Mouse (Mus musculus): ENCODE results near the gene Ccdc3.
"Not testable (repeated sequence)": the region's sequence is repeated elsewhere in the genome, so short reads cannot be mapped to it uniquely, and the experiment has no call there.

Ccdc3 gene

DNA sequence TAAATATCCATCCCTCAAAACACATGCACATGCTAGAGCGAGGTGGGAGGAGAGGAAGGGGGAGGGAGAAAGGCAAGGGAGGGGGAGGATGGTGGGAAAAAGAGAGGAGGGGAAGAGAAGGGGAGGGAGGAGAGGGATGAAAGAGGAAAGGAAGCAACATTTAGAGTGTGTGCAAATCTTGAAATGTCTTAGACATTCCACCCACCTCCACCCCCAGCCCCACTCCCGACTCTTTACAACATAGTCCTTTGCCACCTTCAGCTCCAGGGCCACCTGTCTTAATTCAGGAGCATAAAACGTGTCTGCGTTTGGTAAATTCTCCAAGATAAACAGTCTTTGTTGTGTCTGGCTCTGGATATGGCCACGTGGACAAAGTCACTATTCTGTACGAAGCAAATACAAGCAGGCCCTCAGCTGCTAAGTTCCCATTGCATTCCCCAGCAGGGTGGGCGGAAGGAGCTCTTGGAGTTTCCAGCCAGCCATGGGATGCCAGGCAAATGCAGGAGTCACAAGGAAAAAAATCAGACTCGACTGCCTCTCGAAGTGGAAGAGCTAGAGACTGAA lies 77.8 kb downstream of the Ccdc3 start:
- DNase-seq (ENCODE audit: low spot score) = no peak

DNA sequence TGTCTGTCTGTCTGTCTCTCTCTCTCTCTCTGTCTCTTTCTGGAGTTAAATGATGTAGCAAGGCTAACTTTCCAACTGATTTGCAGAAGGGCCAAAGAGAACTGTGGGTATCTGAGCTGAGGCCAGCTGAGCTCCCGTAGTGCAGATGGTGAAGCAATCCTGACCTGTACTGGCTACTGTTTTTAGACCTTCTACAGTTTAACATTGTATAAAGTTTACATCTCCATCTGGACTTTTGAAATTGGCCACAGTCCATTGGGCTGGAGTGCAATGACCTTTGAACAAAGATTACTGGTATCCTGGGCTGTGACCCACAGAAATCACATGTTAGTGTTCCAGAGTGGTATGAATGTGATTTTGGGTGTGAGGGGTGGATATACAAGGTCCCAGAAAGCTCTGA lies 81.6 kb downstream of the Ccdc3 start:
- no peak for DNase-seq (ENCODE audit: low spot score)

DNA sequence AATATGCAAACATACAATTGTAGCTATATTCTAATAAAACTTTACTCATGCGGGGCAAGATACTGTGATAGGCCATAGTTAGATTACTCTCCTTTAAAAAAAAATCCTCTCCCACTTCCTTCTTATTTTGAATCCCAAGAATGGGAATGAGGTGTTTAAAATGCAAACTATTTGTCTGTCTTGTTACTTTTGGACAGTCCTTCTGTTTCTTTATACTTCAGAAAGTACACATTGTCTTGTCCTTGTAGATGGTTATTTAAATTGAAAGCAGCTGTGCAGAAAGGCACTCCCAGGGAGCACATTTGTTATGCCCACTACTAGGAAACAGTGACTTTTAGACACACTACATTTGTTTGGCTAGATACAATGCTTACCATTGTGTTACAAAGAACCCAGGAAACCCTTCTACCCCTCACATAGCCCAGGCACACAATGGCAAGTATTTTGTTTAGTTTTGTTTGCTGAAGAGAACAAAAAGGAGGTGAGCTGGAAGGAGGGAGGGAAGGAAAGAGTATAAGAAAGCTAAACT lies 82.3 kb downstream of the Ccdc3 start:
- DNase-seq (ENCODE audit: low spot score) = no peak

DNA sequence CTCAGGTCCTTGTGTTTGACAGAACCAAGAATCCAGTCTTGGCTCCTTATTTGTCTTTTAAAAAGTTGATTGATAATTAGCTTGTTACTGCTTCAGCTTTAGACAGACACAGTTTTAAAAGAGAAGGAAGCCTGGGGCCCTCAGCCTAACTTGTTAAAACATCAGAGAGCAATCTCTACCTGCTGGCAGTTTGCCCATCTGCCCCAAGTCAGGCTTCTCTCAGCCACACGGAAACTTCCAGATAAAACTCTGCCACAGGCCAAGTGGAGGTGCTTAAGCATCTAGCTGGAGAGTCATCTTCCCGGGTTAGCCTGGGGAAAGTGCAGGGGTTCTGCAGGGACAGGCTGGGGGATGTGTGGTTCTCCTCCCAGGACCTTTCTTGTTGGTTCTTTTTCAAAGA lies 85.0 kb downstream of the Ccdc3 start:
- no peak for DNase-seq (ENCODE audit: low spot score)

DNA sequence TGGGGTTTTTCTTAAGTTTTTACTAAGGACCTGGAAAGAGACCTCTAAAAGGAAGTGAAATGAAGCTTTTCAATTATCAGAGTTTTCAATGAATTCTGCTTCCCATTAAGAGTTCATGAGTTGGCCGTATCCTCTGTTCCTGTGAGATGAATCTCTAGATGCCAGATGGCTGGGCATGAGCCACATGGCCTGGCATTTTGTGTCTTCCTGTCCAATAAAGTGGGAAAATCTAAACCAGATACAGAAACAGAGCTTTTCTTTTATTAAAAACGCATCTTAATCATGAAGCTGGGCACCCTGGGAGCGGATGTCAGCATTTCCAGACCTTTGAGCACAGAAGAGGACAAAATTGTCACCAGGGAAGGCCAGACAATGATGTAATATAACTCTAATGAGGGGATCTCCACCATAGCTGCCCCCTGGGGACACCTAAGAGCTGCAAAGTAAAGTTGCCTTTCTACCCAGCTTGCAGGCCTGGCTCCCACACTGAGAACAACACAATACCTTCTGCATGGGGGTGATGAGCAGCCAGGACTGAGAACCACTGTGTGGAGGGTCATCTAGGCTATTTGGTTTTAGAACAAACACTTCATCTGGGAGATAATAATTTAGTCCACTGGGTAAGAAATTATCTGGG lies 99.4 kb downstream of the Ccdc3 start:
- DNase-seq (ENCODE audit: low spot score) = no peak

DNA sequence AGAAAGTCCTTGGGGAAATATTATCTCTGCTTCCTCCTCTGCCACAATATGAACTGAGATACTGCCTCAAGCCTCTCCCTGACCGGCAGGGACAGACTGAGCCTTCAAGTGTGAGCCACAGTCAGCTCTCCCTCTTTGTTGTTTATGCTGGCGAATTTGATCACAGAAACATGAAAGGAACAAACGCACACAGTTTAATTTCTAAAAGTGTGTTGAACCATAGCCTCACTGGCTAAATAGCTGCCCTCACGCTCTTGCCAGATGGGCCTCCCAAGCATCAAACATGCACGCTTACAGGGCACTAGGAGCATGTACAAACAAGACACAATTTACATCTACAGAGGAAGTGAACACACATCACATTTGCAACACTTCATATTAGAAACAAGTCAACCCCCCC lies 100.3 kb downstream of the Ccdc3 start:
- DNase-seq (ENCODE audit: low spot score) = no peak

DNA sequence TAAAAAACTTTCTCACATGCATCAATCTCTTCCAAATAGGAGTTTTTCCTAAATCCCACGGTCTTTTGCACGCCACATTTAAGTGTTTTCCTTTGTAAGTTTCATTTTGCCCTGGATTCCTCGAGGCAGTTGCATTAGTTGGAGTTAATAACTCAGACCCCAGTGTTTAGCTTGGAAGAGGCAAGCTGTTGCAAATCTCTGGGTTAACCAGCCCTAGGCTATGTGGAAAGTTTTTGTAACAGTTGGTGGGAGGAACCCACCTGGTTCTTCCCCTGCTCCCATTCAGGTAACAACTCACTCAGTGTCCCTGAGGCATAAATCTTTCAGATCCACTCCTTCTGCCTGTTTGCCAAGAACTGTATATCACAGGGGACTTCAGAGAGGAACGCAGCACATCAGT lies 101.9 kb downstream of the Ccdc3 start:
- DNase-seq (ENCODE audit: low spot score) = no peak

DNA sequence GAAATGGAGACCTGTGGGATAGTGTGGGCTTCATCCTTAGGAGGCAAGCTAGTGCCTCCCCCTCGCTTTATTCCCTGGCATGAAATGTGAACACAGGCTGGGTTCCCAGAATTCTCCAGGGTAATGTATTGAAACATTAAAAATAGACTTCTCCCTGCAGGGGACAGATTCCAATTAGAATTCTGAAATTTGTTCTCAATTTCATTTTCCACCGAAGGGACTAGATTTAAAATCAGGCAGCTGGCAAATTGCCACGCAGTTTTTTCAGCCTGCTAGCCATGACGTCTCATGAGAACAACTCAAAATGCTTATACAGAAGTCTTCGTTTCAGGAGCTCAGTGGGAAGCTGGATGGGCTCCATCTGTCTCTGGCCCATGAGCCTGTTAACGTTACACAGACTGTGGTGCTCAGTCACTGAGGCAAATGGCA lies 103.9 kb downstream of the Ccdc3 start:
- DNase-seq (ENCODE audit: low spot score) = peak; percentile 51

DNA sequence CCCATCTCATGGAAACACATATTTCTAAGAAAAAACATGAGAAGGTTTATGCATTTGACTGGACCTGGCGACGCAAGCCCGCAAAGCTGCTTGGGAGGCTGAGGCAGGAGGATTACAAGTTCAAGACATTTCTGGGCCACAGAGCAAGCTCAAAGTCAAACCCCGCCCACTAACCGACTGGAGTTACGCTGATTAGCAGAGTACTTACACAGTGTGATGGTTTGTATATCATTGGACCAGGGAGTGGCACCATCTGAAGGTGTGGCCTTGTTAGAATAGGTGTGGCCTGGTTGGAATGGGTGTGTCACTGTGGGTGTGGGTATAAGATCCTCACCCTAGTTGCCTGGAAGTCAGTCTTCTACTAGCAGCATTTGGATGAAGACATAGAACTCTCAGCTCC lies 111.6 kb downstream of the Ccdc3 start:
- not testable (repeated sequence) for DNase-seq (ENCODE audit: low spot score)

DNA sequence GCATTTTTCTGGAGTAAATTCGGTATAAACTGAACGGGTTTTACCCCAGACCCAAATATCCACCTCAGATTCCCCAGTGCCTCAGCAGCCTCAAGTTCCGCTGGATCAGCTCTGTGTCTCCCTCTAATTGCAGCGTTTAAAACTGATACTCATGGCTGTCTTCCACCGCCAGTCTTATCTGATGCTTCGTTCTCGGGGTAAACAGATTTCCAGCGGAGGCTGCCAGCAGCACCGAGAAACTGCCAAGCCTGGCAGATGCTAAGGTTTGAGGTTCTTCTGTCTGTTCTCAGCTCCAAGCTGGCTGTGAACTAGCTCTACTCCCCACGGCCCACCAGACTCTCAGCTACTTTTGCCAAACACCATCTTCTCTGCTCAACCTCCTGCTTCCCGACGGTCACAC lies 112.4 kb downstream of the Ccdc3 start:
- peak; percentile 68 for DNase-seq (ENCODE audit: low spot score)

DNA sequence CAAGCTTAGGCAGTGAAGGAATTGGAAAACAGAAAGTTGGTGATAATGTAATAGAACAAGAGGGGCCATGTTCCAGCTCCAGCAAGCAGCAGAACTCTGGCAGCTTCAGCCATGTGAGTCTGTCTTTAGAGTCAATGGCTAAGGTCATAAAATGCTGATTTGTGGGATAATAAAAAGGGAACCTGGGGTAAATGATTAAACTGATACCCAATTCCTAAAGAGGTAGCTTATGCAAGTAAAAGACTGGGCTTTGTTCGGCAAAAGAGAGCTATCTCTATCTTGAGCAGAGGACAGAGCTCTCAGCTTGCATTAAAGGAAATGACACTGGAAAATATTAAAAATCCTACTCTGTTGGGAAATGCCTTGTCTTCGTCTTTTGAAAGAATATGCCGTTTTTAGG lies 120.7 kb downstream of the Ccdc3 start:
- DNase-seq (ENCODE audit: low spot score) = no peak

DNA sequence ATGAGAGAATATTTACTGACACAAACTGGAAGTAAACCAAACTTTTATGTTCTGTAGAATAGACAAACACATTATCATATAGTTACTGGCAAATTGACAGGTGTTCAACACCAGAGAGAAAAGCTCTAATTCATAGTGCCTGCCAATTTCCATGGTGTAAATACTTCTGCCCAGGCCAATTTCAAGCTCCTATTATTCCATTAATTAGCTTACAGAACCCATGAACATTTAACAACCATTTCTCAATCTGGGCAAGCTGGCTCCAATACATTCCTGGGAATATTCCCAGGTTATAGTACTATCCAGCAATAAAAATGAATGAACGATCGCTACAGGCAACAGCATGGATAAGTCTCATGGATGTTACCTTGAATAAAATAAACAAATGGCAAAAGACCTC lies 124.7 kb downstream of the Ccdc3 start:
- no peak for DNase-seq (ENCODE audit: low spot score)

DNA sequence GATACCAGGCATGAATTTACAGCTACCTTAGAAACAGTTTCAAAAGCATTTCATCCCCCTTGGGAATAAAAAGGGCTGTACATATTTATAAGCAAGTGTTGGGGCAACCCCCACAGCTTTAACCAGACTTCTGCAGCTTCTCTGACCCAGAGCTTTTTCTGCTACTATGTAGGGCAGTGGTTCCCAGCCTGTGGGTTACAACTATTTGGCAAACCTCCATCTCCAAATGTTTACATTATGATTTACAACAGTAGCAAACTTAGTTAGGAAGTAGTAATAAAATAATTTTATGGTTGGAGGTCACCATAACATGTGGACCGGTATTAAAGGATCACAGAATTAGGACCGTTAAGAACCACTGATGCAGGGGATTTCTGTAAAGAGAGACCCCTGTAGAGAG lies 130.4 kb downstream of the Ccdc3 start:
- DNase-seq (ENCODE audit: low spot score) = no peak

Data from left cerebral cortex, adult 11 months (tissue).